Mouse (Mus musculus): Measurements from ENCODE around the gene Lima1. TPM values are rescaled to one million over a fixed set of nuclear protein-coding genes. Genes with fewer than 3 reads are reported as not detected.
"Not testable (repeated sequence)": the region's sequence is repeated elsewhere in the genome, so short reads cannot be mapped to it uniquely, and the experiment has no call there.

Lima1 gene
- polyA plus RNA-seq (2015; fragmentation: Nextera tagmentation; extraction: Ambion mirVana), result 19.9 TPM in 2 replicates

DNA sequence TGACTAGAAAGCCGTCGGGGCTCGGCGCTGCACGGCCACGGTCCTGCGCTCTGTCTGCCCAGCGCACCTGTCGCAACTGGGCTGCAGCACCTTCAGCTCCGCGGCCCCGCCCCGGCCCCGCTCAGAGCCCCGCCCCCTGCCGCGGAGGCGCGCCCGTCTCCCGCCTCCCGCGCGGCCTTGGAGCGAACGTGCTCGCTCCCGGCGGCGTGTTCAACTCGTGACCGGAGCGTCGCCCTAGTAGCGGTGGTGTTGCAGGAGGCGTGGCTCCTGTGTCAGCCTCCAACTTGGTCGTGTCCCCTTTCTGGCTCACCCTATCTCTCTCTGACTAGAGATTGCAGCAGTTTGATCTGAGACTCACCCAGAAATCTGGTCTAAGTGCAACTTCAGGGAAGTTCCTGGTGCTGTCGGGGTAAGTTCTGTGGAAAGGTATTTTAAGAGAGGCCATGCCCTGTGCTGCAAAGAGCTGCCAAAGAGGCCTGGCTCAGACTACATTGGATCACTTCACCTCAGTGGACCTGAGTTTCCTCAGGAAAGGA lies at the start of gene Lima1:
Gene Lima1 (minus strand): TSS at position 123 of the 536 bp plus-strand sequence.
- ATAC-seq (replicated peaks; ENCODE audit: extremely low read depth, insufficient read depth, low FRiP score), result peak; percentile 96
- Histone ChIP-seq H3K36me3 (ENCODE audit: control insufficient read depth, insufficient read depth) (no peaks in the 10 kb centered on the region), H3K4me1 (ENCODE audit: control insufficient read depth, insufficient read depth, low read length) (peaks cover 7% of the 10 kb centered on the region), H3K27me3 (ENCODE audit: control insufficient read depth, insufficient read depth, low read length) (no peaks in the 10 kb centered on the region), H3K9me3 (replicated peaks; ENCODE audit: control insufficient read depth, low read length) (no peaks in the 10 kb centered on the region), H3K27ac (ENCODE audit: low read length) (peak within 1 kb of the TSS; percentile 83), H3K4me3 (ENCODE audit: low read length) (peak within 1 kb of the TSS; percentile 85), H3K9ac (ENCODE audit: low read length) (peak within 1 kb of the TSS; percentile 82), H3K4me2 (ENCODE audit: low read depth, low read length) (peak within 1 kb of the TSS; percentile 99)
- WGBS, result under 1% methylated on average over 38 of the region's 38 CpGs

DNA sequence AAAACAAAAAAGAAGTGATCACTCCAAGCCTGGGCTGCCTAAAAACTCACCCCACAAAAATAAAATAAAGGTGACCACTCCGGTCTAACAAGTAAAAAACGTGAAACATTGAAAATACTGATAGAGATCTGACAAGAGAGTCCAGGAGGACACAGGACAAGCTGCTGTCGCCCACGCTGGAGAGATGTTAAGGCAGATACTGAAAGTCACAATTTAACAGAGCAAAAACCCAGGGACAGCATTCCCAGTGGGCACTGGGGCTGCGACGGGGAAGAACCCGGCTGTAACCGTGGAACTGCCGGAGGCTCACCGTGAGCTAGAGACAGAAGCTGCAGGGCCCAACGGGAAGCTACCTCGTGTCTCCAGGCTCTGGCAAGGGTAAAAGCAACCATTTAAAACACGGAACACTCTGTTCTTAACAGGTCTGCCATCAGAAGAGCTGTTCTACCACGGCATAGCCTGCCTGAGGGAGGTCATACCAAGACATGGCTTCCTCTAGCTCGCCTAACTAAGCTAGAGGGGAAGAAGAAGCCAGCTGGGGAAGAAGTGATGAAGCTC lies 44.4 kb upstream of the Lima1 start:
- Histone ChIP-seq H3K9ac (ENCODE audit: low read length) (no peak overlapping the region), H3K27me3 (ENCODE audit: control insufficient read depth, insufficient read depth, low read length) (no peaks in the 10 kb centered on the region), H3K36me3 (ENCODE audit: control insufficient read depth, insufficient read depth) (no peaks in the 10 kb centered on the region), H3K4me1 (ENCODE audit: control insufficient read depth, insufficient read depth, low read length) (no peaks in the 10 kb centered on the region), H3K9me3 (replicated peaks; ENCODE audit: control insufficient read depth, low read length) (no peaks in the 10 kb centered on the region), H3K27ac (ENCODE audit: low read length) (no peak overlapping the region), H3K4me2 (ENCODE audit: low read depth, low read length) (no peak overlapping the region), H3K4me3 (ENCODE audit: low read length) (no peak overlapping the region)
- ATAC-seq (replicated peaks; ENCODE audit: extremely low read depth, insufficient read depth, low FRiP score), result no peak
- 81% methylated on average over 15 of the region's 15 CpGs for WGBS

DNA sequence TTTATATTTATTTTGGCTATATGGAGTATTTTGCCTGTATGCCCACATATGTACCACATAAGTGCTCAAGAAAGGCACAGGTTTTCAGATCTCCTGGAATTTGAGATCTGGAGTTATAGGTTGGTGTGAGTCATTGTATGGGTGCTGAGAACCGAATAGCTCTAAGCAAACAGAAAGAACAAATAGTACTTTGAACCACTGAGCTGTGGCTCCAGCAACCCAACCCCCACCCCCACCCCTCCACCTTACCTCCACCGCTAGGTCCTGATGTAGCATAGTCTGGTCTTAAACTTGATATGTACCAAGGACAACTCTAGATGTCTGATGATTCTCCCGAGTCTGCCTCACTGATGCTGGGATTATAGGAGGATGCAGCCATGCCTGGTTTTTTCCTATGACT lies 42.0 kb upstream of the Lima1 start:
- no peaks in the 10 kb centered on the region for H3K27me3 ChIP-seq (ENCODE audit: control insufficient read depth, insufficient read depth, low read length)

DNA sequence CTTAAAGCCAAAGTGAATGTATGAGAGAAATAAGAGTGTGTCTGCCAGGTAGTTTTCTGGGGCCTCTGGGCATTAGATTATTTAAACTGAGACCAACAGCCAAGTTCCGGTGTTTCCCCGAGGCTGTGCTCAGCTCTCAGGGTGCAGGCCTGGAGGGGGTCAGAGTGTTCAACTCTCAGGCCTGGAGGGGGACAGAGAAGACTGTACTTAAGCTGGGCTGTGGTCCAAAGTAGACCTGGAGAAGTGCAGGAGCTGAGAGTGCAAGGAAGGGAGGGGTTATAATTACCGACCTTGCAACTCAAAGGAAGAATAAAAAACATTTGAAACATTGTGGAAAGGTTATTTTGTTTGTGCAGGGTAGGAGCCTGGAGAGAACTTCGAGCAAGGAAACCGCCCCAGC lies 39.4 kb upstream of the Lima1 start:
- ATAC-seq (replicated peaks; ENCODE audit: extremely low read depth, insufficient read depth, low FRiP score), result no peak
- no peaks in the 10 kb centered on the region for H3K36me3 ChIP-seq (ENCODE audit: control insufficient read depth, insufficient read depth)
- no peak overlapping the region for H3K4me2 ChIP-seq (ENCODE audit: low read depth, low read length)
- H3K9me3 ChIP-seq (replicated peaks; ENCODE audit: control insufficient read depth, low read length), result no peaks in the 10 kb centered on the region; the same call in 1 of the 2 replicates
- 67% methylated on average over 5 of the region's 5 CpGs for WGBS
- H3K4me3 ChIP-seq (ENCODE audit: low read length), result no peak overlapping the region
- H3K27me3 ChIP-seq (ENCODE audit: control insufficient read depth, insufficient read depth, low read length), result no peaks in the 10 kb centered on the region
- no peak overlapping the region for H3K9ac ChIP-seq (ENCODE audit: low read length)
- no peak overlapping the region for H3K27ac ChIP-seq (ENCODE audit: low read length)
- H3K4me1 ChIP-seq (ENCODE audit: control insufficient read depth, insufficient read depth, low read length), result no peaks in the 10 kb centered on the region

More for the DNA sequence above, 42.0 kb upstream of the Lima1 start:
- 76% methylated on average over 3 of the region's 3 CpGs for WGBS
- no peak overlapping the region for H3K4me3 ChIP-seq (ENCODE audit: low read length)
- ATAC-seq (replicated peaks; ENCODE audit: extremely low read depth, insufficient read depth, low FRiP score), result no peak
- H3K9me3 ChIP-seq (replicated peaks; ENCODE audit: control insufficient read depth, low read length), result no peaks in the 10 kb centered on the region; the same call in 1 of the 2 replicates
- no peaks in the 10 kb centered on the region for H3K36me3 ChIP-seq (ENCODE audit: control insufficient read depth, insufficient read depth)
- H3K4me2 ChIP-seq (ENCODE audit: low read depth, low read length), result no peak overlapping the region
- H3K9ac ChIP-seq (ENCODE audit: low read length), result no peak overlapping the region
- no peaks in the 10 kb centered on the region for H3K4me1 ChIP-seq (ENCODE audit: control insufficient read depth, insufficient read depth, low read length)
- H3K27ac ChIP-seq (ENCODE audit: low read length), result no peak overlapping the region

DNA sequence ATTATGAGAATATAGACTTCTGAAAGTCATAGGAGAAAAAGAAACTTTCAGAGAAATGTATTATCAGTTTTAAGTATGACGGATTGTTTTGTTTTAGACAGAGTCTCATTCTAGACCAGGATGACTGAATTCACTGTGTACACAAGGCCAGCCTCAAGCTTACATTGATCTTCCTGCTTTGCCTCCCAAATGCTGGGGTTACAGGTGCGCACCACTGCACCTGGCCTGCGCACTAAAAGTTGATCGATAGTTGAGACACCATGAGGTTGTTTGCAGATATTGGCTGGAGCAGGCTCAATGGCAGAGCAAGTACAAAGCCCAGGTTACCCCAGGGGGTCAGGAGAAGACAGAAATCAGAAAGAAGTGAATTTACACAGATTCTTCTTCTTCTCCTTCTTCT lies 36.5 kb upstream of the Lima1 start:
- no peak overlapping the region for H3K27ac ChIP-seq (ENCODE audit: low read length)
- 90% methylated on average over 4 of the region's 4 CpGs for WGBS
- no peak overlapping the region for H3K9ac ChIP-seq (ENCODE audit: low read length)
- no peak overlapping the region for H3K4me2 ChIP-seq (ENCODE audit: low read depth, low read length)
- no peaks in the 10 kb centered on the region for H3K27me3 ChIP-seq (ENCODE audit: control insufficient read depth, insufficient read depth, low read length)
- no peaks in the 10 kb centered on the region; the same call in 1 of the 2 replicates for H3K9me3 ChIP-seq (replicated peaks; ENCODE audit: control insufficient read depth, low read length)
- no peak overlapping the region for H3K4me3 ChIP-seq (ENCODE audit: low read length)
- no peaks in the 10 kb centered on the region for H3K4me1 ChIP-seq (ENCODE audit: control insufficient read depth, insufficient read depth, low read length)
- no peak for ATAC-seq (replicated peaks; ENCODE audit: extremely low read depth, insufficient read depth, low FRiP score)
- no peaks in the 10 kb centered on the region for H3K36me3 ChIP-seq (ENCODE audit: control insufficient read depth, insufficient read depth)

DNA sequence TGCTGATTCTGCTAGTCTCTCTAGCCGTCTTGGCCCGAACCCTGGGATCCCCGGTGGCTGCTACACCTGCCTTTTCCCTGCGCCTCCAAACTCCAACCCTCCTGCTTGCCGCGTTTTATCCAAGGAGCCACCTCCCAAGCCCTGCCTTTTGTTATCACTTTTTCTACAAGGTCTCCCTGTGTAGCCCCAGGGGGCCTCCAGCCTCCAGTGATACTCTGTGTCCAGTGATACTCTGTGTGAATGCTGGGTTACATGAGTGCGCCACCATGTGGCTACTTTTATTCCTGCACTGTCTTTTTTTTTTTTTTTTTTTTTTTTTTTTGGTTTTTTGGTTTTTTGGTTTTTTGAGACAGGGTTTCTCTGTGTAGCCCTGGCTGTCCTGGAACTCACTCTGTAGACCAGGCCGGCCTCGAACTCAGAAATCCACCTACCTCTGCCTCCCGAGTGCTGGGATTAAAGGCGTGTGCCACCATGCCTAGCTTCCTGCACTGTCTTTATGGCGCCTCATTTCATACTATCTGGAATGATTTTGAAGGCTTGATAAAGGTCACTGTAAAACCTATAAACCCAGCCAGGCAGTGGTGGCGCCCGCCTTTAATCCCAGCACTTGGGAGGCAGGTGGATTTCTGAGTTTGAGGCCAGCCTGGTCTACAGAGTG lies 34.2 kb upstream of the Lima1 start:
- not testable (repeated sequence) for H3K36me3 ChIP-seq (ENCODE audit: control insufficient read depth, insufficient read depth); ATAC-seq (replicated peaks; ENCODE audit: extremely low read depth, insufficient read depth, low FRiP score); H3K4me1 ChIP-seq (ENCODE audit: control insufficient read depth, insufficient read depth, low read length); H3K9me3 ChIP-seq (replicated peaks; ENCODE audit: control insufficient read depth, low read length); H3K4me3 ChIP-seq (ENCODE audit: low read length); H3K27ac ChIP-seq (ENCODE audit: low read length); H3K9ac ChIP-seq (ENCODE audit: low read length); H3K27me3 ChIP-seq (ENCODE audit: control insufficient read depth, insufficient read depth, low read length); H3K4me2 ChIP-seq (ENCODE audit: low read depth, low read length)
- WGBS, result 38% methylated on average over 14 of the region's 14 CpGs

DNA sequence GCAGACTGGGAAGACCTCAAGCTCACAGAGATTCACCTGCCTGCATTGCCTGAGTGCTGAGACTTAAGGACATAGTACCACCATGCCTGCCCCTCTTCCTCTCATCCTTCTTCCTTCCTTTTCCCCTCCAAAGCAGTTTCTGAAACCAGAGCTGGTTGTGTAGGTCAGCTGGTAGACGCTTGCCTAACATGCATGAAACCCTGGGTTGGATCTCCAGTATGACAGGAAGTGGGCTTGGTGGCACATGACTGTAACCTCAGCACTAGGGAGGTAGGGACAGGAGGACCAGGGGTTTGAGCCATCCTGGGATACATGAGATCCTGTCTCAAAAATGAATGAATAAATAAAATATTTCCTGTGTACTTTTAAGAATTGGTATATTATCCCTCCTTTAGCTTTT lies 32.3 kb upstream of the Lima1 start:
- 63% methylated on average over 1 of the region's 1 CpGs for WGBS
- H3K4me3 ChIP-seq (ENCODE audit: low read length), result no peak overlapping the region
- no peaks in the 10 kb centered on the region for H3K36me3 ChIP-seq (ENCODE audit: control insufficient read depth, insufficient read depth)
- no peak overlapping the region for H3K9ac ChIP-seq (ENCODE audit: low read length)
- H3K27ac ChIP-seq (ENCODE audit: low read length), result no peak overlapping the region
- no peaks in the 10 kb centered on the region for H3K9me3 ChIP-seq (replicated peaks; ENCODE audit: control insufficient read depth, low read length)
- peaks cover 2% of the 10 kb centered on the region; the same call in 1 of the 2 replicates for H3K4me1 ChIP-seq (ENCODE audit: control insufficient read depth, insufficient read depth, low read length)
- H3K27me3 ChIP-seq (ENCODE audit: control insufficient read depth, insufficient read depth, low read length), result no peaks in the 10 kb centered on the region
- no peak for ATAC-seq (replicated peaks; ENCODE audit: extremely low read depth, insufficient read depth, low FRiP score)
- no peak overlapping the region for H3K4me2 ChIP-seq (ENCODE audit: low read depth, low read length)

DNA sequence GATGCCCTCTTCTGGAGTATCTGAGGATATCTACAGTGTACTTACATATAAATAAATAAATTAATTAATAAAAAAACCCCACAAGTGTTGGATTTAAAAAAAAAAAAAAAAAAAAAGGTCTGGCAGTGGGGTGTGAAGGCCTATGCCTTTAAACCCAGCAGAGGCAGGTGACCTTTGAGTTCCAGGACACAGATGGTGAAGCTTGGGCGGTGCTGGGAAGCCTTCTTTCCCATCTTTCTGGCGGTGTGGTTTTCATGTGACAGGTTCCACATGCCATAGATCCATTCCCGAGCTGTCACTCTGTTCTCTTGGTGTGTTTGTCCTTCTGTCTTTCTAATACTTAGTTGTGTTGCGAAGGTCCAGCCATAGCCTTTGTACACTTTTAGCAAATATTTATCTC lies 31.8 kb upstream of the Lima1 start:
- Histone ChIP-seq H3K9ac (ENCODE audit: low read length) (no peak overlapping the region), H3K36me3 (ENCODE audit: control insufficient read depth, insufficient read depth) (no peaks in the 10 kb centered on the region), H3K4me2 (ENCODE audit: low read depth, low read length) (no peak overlapping the region), H3K4me3 (ENCODE audit: low read length) (no peak overlapping the region), H3K27me3 (ENCODE audit: control insufficient read depth, insufficient read depth, low read length) (no peaks in the 10 kb centered on the region), H3K27ac (ENCODE audit: low read length) (no peak overlapping the region), H3K9me3 (replicated peaks; ENCODE audit: control insufficient read depth, low read length) (no peaks in the 10 kb centered on the region), H3K4me1 (ENCODE audit: control insufficient read depth, insufficient read depth, low read length) (peaks cover 2% of the 10 kb centered on the region; the same call in 1 of the 2 replicates)
- 74% methylated on average over 4 of the region's 4 CpGs for WGBS
- no peak for ATAC-seq (replicated peaks; ENCODE audit: extremely low read depth, insufficient read depth, low FRiP score)

DNA sequence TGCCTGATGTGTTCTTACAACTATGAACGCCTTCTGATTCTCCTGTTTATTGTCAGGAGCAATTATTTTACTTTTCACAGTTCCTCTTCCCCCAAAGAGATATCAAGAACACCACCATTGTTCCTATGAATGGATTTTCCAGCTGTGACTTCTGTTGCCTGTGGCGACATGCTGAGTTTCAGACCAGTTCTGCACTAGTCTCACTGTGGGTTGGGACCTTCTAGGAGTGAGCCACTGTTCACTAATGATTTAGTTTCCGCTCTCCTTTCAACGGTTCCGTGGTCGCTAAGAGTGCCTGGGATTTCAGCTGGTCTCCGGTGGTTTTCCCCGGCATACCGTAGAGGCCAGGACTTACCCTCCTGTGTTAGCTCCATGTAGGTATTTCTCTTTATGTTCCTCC lies 29.6 kb upstream of the Lima1 start:
- no peak overlapping the region for H3K9ac ChIP-seq (ENCODE audit: low read length)
- 78% methylated on average over 9 of the region's 9 CpGs for WGBS
- H3K4me1 ChIP-seq (ENCODE audit: control insufficient read depth, insufficient read depth, low read length), result peaks cover 2% of the 10 kb centered on the region; the same call in 1 of the 2 replicates
- no peaks in the 10 kb centered on the region for H3K36me3 ChIP-seq (ENCODE audit: control insufficient read depth, insufficient read depth)
- ATAC-seq (replicated peaks; ENCODE audit: extremely low read depth, insufficient read depth, low FRiP score), result no peak
- no peak overlapping the region for H3K4me2 ChIP-seq (ENCODE audit: low read depth, low read length)
- H3K9me3 ChIP-seq (replicated peaks; ENCODE audit: control insufficient read depth, low read length), result no peaks in the 10 kb centered on the region
- no peak overlapping the region for H3K4me3 ChIP-seq (ENCODE audit: low read length)
- no peaks in the 10 kb centered on the region for H3K27me3 ChIP-seq (ENCODE audit: control insufficient read depth, insufficient read depth, low read length)
- peak overlapping the region; percentile 21; the same call in 1 of the 2 replicates for H3K27ac ChIP-seq (ENCODE audit: low read length)
